Mouse (Mus musculus): ENCODE data around the gene Lmna.
A peak's percentile ranks its signal among the peaks of the same experiment; 100 is the strongest.

GRCm38 (mm10) chr3:88476403-88476802 is 33.4 kb downstream of the Lmna start:
- TF ChIP-seq CTCF (IDR thresholded peaks at IDR 0.05; ENCODE audit: extremely low read depth, insufficient read length, insufficient replicate concordance, low read depth, low read length) = peak; percentile 40; the same call in 1 of the 2 replicates
- no peak for TF ChIP-seq POLR2A (IDR thresholded peaks at IDR 0.05; ENCODE audit: low read depth, low read length)

All from small intestine, adult 2 months (tissue).